Mouse (Mus musculus): ENCODE results near the gene Bola1.
"Not testable (repeated sequence)": the region's sequence is repeated elsewhere in the genome, so short reads cannot be mapped to it uniquely, and the experiment has no call there.

Bola1 gene

GRCm38 (mm10) chr3:96247356-96248140 is 28.0 kb upstream of the Bola1 start:
- in situ Hi-C loops (cut with MboI, MseI), result no loop called here

GRCm38 (mm10) chr3:96246427-96246856 is 26.9 kb upstream of the Bola1 start, which contains the start of gene Hist2h3c1:
Gene Hist2h3c1, plus strand, starts transcription at chr3:96246685.
- in situ Hi-C loops (cut with MboI, MseI), result not testable (repeated sequence)

- in situ Hi-C loops (cut with MboI, MseI), result not testable (repeated sequence)
Observed at GRCm38 (mm10) chr3:96246018-96246417, 26.5 kb upstream of the Bola1 start.

DNA sequence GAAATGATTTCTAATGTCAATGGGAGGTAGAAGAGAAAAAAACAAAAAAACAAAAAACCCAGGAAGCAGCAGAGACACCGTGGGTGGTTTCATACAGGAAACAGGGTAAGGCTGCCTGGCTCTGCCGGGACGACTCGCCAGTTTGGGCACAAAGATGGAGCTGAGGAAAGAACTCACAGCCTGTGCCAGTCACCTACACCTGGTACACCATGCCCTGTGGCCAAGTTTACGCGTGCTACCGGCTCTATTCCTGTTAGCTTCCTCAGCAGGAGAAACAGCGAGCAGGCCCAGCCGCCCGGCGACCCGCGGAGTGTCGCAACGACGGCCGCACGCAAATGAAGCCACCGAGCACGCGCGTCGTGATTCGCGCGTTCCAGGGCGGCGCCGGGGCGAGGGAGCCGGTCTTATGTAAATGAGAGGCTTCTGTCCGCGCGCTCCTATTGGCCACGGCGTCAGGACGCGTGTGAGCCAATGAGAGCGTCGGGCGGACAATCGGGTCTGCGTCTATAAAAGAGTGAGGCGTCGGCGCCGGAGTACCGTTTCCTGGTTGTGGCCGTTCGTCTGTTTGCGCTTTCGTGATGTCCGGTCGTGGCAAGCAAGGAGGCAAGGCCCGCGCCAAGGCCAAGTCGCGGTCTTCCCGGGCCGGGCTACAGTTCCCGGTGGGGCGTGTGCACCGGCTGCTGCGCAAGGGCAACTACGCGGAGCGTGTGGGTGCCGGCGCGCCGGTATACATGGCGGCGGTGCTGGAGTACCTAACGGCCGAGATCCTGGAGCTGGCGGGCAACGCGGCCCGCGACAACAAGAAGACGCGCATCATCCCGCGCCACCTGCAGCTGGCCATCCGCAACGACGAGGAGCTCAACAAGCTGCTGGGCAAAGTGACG is 25.7 kb upstream of the Bola1 start, which contains the start of gene Hist2h2aa1:
Gene Hist2h2aa1 (plus strand): TSS at position 495 of the 884 bp plus-strand sequence.
- in situ Hi-C loops (cut with MboI, MseI), result not testable (repeated sequence)

DNA sequence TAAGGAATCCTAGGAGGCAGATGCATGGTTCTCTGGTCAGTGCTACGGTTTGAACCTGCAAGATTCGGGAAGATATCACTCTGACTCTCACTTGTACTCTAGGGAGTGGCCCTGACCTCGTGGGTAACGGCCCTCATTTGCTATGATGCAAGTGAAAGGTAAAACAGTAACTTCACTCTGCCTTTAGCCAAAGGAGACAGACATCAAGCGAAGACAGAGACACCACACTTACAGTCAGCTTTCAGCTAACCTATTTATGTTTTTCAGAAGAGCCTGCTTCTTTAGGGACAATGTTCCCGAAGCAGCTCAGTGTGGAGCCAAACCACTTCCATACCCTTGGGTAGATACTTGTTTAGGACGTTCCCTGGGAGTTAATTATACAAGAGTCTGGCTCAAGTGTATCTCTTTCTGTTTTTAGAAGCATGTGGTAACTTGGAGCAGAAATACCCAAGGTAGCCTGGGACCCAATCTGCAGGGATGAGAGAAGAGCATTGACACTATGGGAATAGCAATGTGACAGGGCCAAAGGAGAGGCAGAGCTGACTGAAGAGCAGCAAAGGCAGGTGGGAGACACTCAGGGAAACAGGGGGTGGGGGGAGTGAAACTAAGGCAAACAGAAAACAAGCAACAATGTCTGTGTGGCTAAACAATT is 24.5 kb upstream of the Bola1 start:
- in situ Hi-C loops (cut with MboI, MseI), result no loop called here

GRCm38 (mm10) chr3:96240799-96241197 is 21.3 kb upstream of the Bola1 start:
- in situ Hi-C loops (cut with MboI, MseI), result no loop called here

- in situ Hi-C loops (cut with MboI, MseI), result not testable (repeated sequence)
Observed at GRCm38 (mm10) chr3:96239949-96240798, 20.7 kb upstream of the Bola1 start, which contains the start of gene Hist2h2aa2. Gene Hist2h2aa2, minus strand, starts transcription at chr3:96240276.

- in situ Hi-C loops (cut with MboI, MseI), result not testable (repeated sequence)
Observed at GRCm38 (mm10) chr3:96238954-96239793, 19.7 kb upstream of the Bola1 start, which contains the start of gene Hist2h3c2. Gene Hist2h3c2, minus strand, starts transcription at chr3:96239127.

- in situ Hi-C loops (cut with MboI, MseI), result no loop called here
Observed at GRCm38 (mm10) chr3:96237904-96238511, 18.5 kb upstream of the Bola1 start.

DNA sequence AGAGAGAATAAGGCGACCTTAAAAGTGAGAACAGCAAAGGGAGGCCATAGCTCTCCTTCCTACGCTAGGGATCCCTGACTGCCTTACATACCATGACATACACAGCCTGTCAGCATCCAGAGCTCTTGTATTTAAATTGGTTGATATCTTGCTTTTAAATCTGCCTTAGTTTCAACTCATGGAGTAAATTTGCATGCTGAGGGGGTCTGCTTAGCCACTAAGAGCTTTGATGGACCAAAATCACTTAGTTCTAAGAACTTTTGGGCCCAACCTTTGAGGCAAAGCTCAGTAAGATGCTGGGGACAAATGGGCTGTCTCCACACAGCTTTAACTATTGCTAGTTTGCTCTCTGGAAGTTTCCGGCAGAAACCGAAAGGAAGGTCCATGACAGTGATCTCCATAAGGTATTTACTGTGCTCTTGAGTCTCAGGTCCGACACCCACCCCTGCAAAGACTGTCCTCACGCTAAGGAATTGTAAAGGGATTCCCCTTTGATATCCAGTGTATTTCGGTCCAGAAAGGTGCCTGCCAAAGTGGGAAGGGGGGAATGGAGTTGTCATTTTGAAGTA is 17.9 kb upstream of the Bola1 start:
- in situ Hi-C loops (cut with MboI, MseI), result no loop called here

DNA sequence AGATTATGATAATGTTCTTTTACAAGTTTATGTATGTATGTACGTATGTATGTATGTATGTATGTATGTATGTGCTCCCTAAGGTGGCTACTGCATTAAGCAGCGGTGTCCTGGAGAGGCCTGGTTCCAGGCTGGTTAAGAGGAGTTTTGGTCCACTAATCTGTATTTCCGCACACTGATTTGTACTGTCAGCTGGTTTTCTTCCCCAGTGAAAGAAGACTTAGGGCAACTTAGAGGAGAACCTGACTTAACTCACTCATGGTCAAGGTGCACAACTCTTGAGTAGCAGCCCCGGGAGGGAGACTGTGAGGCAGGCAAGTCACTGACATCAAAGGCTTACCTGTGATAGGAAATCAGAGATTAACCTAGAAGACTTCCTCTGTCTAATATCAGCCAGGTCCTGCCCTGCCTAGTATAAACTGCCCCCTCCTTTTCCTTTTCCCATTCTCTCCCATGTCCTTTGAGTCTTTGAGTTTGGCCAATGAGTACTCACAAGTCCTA is 17.4 kb upstream of the Bola1 start:
- in situ Hi-C loops (cut with MboI, MseI), result no loop called here

DNA sequence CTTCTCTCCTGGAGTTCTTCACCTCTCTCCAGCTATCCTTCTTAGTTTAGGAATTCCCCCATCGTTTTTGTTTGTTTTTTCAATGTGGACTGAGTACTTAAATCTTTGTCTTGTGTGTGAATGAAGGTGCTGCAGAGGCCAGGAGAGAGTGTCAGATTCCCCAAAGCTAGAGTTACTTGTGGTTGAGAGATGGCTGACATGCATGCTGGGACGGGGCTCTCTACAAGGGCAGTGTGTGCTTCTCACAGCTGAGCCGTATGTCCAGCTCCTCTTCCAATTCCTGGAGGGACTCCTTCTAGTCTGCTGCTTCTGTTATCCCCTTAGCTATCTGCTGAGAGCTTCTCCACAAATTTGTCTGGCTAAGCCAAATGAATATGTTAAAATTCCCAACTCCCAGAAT is 16.3 kb upstream of the Bola1 start:
- in situ Hi-C loops (cut with MboI, MseI), result no loop called here

DNA sequence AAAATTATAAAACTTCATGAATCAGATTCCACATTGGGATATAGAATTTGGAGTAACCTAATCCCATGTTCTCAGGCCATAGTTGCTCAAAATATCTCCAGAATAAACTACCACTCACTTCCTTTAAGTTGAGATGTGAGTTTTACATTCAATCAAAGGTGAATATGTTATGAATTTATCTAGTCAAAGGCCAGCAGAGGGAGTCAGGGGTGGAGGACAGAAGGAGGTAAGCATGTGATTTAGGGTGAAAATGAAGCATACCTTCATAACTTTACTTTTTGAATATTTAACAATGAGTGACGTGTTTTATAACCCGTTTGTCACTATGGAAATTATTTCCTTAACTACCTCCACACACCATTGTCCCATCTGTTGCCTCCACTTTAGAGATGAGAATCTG is 15.4 kb upstream of the Bola1 start:
- in situ Hi-C loops (cut with MboI, MseI), result loop anchor here (5.0 kb wide), 1 partner anchor 58 kb away; no protein-coding TSS in a partner anchor

- in situ Hi-C loops (cut with MboI, MseI), result loop anchor here (5.0 kb wide), 1 partner anchor 54 kb away; no protein-coding TSS in a partner anchor
Observed at GRCm38 (mm10) chr3:96231758-96232120, 12.2 kb upstream of the Bola1 start.

- in situ Hi-C loops (cut with MboI, MseI), result loop anchor here (5.0 kb wide), 1 partner anchor 54 kb away; no protein-coding TSS in a partner anchor
Observed at GRCm38 (mm10) chr3:96230910-96231757, 11.6 kb upstream of the Bola1 start.

DNA sequence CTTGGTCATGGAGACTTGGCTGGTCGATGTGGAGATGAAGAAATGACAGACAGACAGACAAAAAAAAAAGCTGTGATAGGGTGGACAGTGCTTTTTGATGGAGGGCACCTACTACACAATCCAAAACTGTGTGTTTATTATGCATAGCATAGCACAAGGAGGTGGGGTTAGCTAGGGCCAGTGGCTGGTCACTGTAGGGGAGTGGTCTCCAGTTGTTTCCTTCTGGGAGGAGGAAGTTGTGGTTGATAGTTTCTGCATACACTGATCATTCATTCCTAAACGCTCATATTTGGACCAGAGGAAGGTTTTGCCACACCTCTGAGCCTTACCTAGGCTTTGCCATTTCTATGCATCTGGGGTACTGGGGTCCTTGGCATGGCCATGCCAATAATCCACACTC is 10.9 kb upstream of the Bola1 start:
- in situ Hi-C loops (cut with MboI, MseI), result loop anchor here (5.0 kb wide), 1 partner anchor 53 kb away; no protein-coding TSS in a partner anchor

DNA sequence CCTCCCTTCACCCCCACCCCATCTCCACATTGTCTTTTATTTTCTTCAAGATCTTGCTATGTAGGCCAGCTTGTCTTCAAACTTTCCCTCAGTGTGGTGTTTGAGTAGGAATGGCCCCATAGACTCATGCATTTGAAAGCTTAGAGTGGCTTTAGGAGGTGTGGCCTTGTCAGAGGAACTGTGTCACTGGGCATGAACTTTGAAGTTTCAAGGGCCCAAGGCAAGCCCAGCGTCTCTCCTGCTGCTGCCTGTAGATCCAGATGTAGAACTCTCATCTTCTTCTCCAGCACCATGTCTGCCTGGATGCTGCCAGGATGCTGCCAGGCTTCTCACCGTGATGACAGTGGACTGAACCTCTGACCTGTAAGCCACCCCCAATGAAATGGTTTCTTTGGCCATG is 9.3 kb upstream of the Bola1 start:
- in situ Hi-C loops (cut with MboI, MseI), result no loop called here

Data from T-helper 1 cell (primary cell).